Mouse (Mus musculus): ENCODE measurements at regions not wholly inside any gene's neighbourhood (a gene's known extent, or its start where the extent isn't known, plus 50 kb on each side); places are given as distances from the start of the nearest gene placed in this dataset.

GRCm38 (mm10) chr10:118765051-118765450 is 105.0 kb downstream of the Dyrk2 start:
- TF ChIP-seq CTCF (IDR thresholded peaks at IDR 0.05; ENCODE audit: low read depth, low read length) (no peak), GATA1 (IDR thresholded peaks at IDR 0.05; ENCODE audit: borderline replicate concordance, low read length) (no peak), TAL1 (conservative IDR thresholded peaks at IDR 0.05; ENCODE audit: low read depth, low read length) (no peak), POLR2AphosphoS5 (IDR thresholded peaks at IDR 0.05; ENCODE audit: insufficient replicate concordance, low read depth, low read length) (no peak)

All from G1E (cell line).